Mouse (Mus musculus) small intestine, adult 2 months (tissue): ENCODE results near the gene Cers6.

Source experiments
- CTCF ChIP-seq: fragments of 200-500 bp; IDR thresholded peaks from 2 replicates; pipeline ENCODE4 v1.5.1; 2012; ENCODE audit warnings: low read depth, mild to moderate bottlenecking, control low read depth, inconsistent platforms, low read length, moderate library complexity, mixed read lengths; ENCODE audit not compliant: insufficient replicate concordance, insufficient read length; ENCODE audit errors: extremely low read depth
- POLR2A ChIP-seq: fragments of 200-500 bp; IDR thresholded peaks from 2 replicates; pipeline ENCODE4 v1.6.1; 2012; ENCODE audit warnings: low read depth, mild to moderate bottlenecking, control low read depth, inconsistent platforms, low read length, moderate library complexity

DNA sequence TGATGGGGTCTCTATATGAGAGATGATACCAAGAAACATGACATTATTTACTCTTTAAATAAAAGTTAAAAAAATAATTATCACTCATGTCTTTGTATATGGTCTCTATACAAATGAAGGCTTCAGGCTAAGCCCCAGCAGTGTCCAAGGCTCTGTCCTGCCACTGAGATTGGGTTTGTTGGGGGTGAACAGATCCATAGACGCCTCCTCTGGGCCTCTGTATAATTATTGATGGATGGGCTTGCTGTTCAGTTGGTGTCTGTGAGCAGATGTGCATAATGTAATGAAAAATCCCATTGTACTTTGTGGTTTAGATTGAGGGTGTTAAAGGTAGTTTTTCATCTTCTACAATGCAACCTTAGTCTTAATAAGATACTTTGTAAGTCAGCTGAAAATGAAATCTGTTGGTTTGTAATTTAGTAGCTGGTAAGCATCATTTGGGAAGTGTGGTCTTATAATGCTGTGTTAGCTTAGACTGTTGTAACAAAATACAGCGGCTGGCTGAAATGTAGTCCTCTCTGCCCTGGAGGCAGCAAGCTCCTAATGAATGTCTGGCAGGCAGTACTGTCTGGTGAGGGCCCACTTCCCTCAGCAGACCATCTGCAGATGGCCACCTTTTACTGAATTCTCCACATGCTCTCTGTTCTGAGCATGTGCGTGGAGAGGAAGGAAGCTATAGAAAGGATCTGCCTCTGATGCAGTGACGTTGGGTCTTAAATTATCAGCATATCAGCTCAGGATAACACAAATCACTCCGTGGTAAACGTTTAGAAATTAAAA lies 181.3 kb downstream of the Cers6 start:
- TF ChIP-seq CTCF: no peak
- no peak for TF ChIP-seq POLR2A
